Mouse (Mus musculus) lung, postnatal 0 days (tissue): ENCODE data around the gene 9630041A04Rik. TPM values are rescaled to one million over a fixed set of nuclear protein-coding genes. Genes with fewer than 3 reads are reported as not detected.
A peak's percentile ranks its signal among the peaks of the same experiment; 100 is the strongest.

Source experiments
- ATAC-seq: fragments of 200-750 bp; cut with Nextera tagmentation; 2 replicates; pipeline ENCODE4 v1.8.0; 2017; ENCODE audit warnings: moderate library complexity
- DNase-seq: peaks from one replicate; pipeline ENCODE4 v3.0.0-alpha.2; 2016; ENCODE audit warnings: low spot score
- H3K27ac ChIP-seq: fragments of 300-500 bp; sonication (generic); 2 replicates; pipeline ENCODE4 v1.5.1; 2014; ENCODE audit warnings: antibody characterized with exemption, mild to moderate bottlenecking, low read length, mixed read lengths
- H3K27me3 ChIP-seq: fragments of 300-500 bp; sonication (generic); replicated peaks from 2 replicates; pipeline ENCODE4 v1.6.1; 2014; ENCODE audit warnings: low read length, mixed read lengths; ENCODE audit not compliant: insufficient read depth
- H3K36me3 ChIP-seq: fragments of 300-500 bp; sonication (generic); 2 replicates; pipeline ENCODE4 v1.6.1; 2014; ENCODE audit warnings: low read length, mixed read lengths; ENCODE audit not compliant: insufficient read depth
- H3K4me1 ChIP-seq: fragments of 300-500 bp; sonication (generic); 2 replicates; pipeline ENCODE4 v1.6.1; 2014; ENCODE audit warnings: antibody characterized with exemption, low read depth, low read length, mixed read lengths; ENCODE audit not compliant: insufficient read depth
- H3K4me2 ChIP-seq: fragments of 300-500 bp; sonication (generic); replicated peaks from 2 replicates; pipeline ENCODE4 v1.6.1; 2014; ENCODE audit warnings: low read depth, mild to moderate bottlenecking, low read length, moderate library complexity, mixed read lengths
- H3K4me3 ChIP-seq: fragments of 300-500 bp; sonication (generic); 2 replicates; pipeline ENCODE4 v1.5.1; 2014; ENCODE audit warnings: low read depth, low read length
- H3K9ac ChIP-seq: fragments of 300-500 bp; sonication (generic); replicated peaks from 2 replicates; pipeline ENCODE4 v1.6.1; 2014; ENCODE audit warnings: low read depth, mild to moderate bottlenecking
- H3K9me3 ChIP-seq: fragments of 300-500 bp; sonication (generic); 2 replicates; pipeline ENCODE4 v1.6.1; 2016; ENCODE audit warnings: low read length, mixed read lengths
- CTCF ChIP-seq: IDR thresholded peaks from 2 replicates; pipeline ENCODE4 v1.5.1; 2016; ENCODE audit warnings: antibody characterized with exemption, mild to moderate bottlenecking
- EP300 ChIP-seq: IDR thresholded peaks from 2 replicates; pipeline ENCODE4 v1.6.1; 2016; ENCODE audit warnings: antibody characterized with exemption, mild to moderate bottlenecking, control low read depth
- WGBS: fragments of 180-500 bp; shearing (Covaris S2); extraction: QIAGEN DNeasy Blood & Tissue Kit; methylation state at CpG from one replicate; pipeline ENCODE4 v1.1.7; 2014; 5-methylcytosine and 5-hydroxymethylcytosine counted together
- polyA plus RNA-seq: library from polyadenylated mRNA; unstranded; fragments of >200 nt; fragmentation: Nextera tagmentation; extraction: Ambion mirVana; gene quantifications from 2 replicates; pipeline ENCODE4 v1.2.1, GENCODE M21; 2015

The 9630041A04Rik gene
- polyA plus RNA-seq, 1 experiment from 2014 or later = not detected

DNA sequence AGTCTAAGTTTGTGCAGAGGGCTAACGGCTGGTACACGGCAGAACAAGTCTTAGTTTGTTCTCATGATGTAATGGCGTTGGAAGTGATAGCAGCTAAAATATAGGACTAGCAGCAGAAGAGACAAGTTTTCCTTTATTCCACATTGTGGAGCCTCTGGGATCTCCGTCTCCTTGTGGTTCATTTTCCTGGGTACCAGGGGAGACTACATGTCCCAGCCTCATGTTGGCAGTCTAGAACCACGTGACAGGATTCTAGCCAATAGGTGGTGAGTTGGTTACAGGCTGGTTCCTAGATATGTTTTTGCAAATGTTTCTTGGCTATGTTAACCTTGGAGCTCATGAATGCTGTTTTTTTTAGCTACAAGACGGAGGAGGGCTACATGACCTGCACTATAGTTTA lies 15.9 kb upstream of the 9630041A04Rik start:
- WGBS = 69% methylated on average over 6 of the region's 6 CpGs

GRCm38 (mm10) chr9:101862481-101863065 lies 932 bp downstream of the 9630041A04Rik start:
- no peaks in the 10 kb centered on the region for H3K9me3 ChIP-seq
- 50% methylated on average over 12 of the region's 12 CpGs for WGBS
- peak; percentile 83 for ATAC-seq
- DNase-seq = peak; percentile 86
- H3K27me3 ChIP-seq = no peaks in the 10 kb centered on the region
- no peak overlapping the region for H3K4me3 ChIP-seq
- TF ChIP-seq EP300 = peak; percentile 53; the same call in 1 of the 2 replicates
- no peak for TF ChIP-seq CTCF
- peak overlapping the region; percentile 23; the same call in 1 of the 2 replicates for H3K27ac ChIP-seq
- H3K36me3 ChIP-seq = no peaks in the 10 kb centered on the region
- H3K4me2 ChIP-seq = peak overlapping the region; percentile 6; the same call in 1 of the 2 replicates
- H3K9ac ChIP-seq = no peak overlapping the region
- H3K4me1 ChIP-seq = no peaks in the 10 kb centered on the region

More for the DNA sequence above, 15.9 kb upstream of the 9630041A04Rik start:
- Histone ChIP-seq H3K4me3 (no peak overlapping the region), H3K36me3 (no peaks in the 10 kb centered on the region), H3K27ac (no peak overlapping the region), H3K27me3 (no peaks in the 10 kb centered on the region), H3K4me1 (no peaks in the 10 kb centered on the region), H3K4me2 (no peak overlapping the region), H3K9me3 (no peaks in the 10 kb centered on the region), H3K9ac (no peak overlapping the region)
- ATAC-seq = no peak
- no peak for DNase-seq
- no peak for TF ChIP-seq CTCF
- TF ChIP-seq EP300 = no peak

GRCm38 (mm10) chr9:101863130-101863529 lies 1.5 kb downstream of the 9630041A04Rik start:
- Histone ChIP-seq H3K9me3 (no peaks in the 10 kb centered on the region), H3K36me3 (no peaks in the 10 kb centered on the region), H3K4me1 (no peaks in the 10 kb centered on the region), H3K9ac (no peak overlapping the region), H3K27me3 (no peaks in the 10 kb centered on the region), H3K4me2 (no peak overlapping the region), H3K27ac (peak overlapping the region; percentile 23; the same call in 1 of the 2 replicates), H3K4me3 (no peak overlapping the region)
- DNase-seq (no peak), ATAC-seq (peak; percentile 63)
- no peak for TF ChIP-seq CTCF
- no peak for TF ChIP-seq EP300
- 55% methylated on average over 5 of the region's 5 CpGs for WGBS

GRCm38 (mm10) chr9:101868593-101868992 lies 7.0 kb downstream of the 9630041A04Rik start:
- no peak overlapping the region for H3K27ac ChIP-seq
- no peaks in the 10 kb centered on the region for H3K36me3 ChIP-seq
- WGBS = 81% methylated on average over 6 of the region's 6 CpGs
- H3K4me3 ChIP-seq = no peak overlapping the region
- no peaks in the 10 kb centered on the region for H3K4me1 ChIP-seq
- H3K4me2 ChIP-seq = no peak overlapping the region
- no peaks in the 10 kb centered on the region for H3K27me3 ChIP-seq
- H3K9ac ChIP-seq = no peak overlapping the region
- H3K9me3 ChIP-seq = no peaks in the 10 kb centered on the region
- no peak for DNase-seq
- TF ChIP-seq CTCF = no peak
- TF ChIP-seq EP300 = no peak
- no peak for ATAC-seq

GRCm38 (mm10) chr9:101870034-101870433 lies 8.4 kb downstream of the 9630041A04Rik start:
- Histone ChIP-seq H3K4me3 (no peak overlapping the region), H3K9ac (no peak overlapping the region), H3K4me2 (no peak overlapping the region), H3K27ac (no peak overlapping the region), H3K27me3 (no peaks in the 10 kb centered on the region), H3K36me3 (no peaks in the 10 kb centered on the region), H3K4me1 (no peaks in the 10 kb centered on the region), H3K9me3 (no peaks in the 10 kb centered on the region)
- 59% methylated on average over 4 of the region's 4 CpGs for WGBS
- DNase-seq = peak; percentile 49
- TF ChIP-seq CTCF = no peak
- TF ChIP-seq EP300 = peak; percentile 65
- ATAC-seq = peak; percentile 75

- ATAC-seq = no peak
Observed at GRCm38 (mm10) chr9:101875306-101875705, 13.7 kb downstream of the 9630041A04Rik start.

More at GRCm38 (mm10) chr9:101875306-101875705, 13.7 kb downstream of the 9630041A04Rik start:
- Histone ChIP-seq H3K4me3 (no peak overlapping the region), H3K9ac (no peak overlapping the region), H3K4me1 (no peaks in the 10 kb centered on the region), H3K27me3 (no peaks in the 10 kb centered on the region), H3K9me3 (no peaks in the 10 kb centered on the region), H3K27ac (no peak overlapping the region), H3K4me2 (no peak overlapping the region), H3K36me3 (no peaks in the 10 kb centered on the region)
- TF ChIP-seq EP300 (no peak), CTCF (no peak)
- 72% methylated on average over 1 of the region's 1 CpGs for WGBS
- no peak for DNase-seq
